Mouse (Mus musculus): ENCODE data around the gene Nudt2. TPM values are rescaled to one million over a fixed set of nuclear protein-coding genes. Genes with fewer than 3 reads are reported as not detected.

The Nudt2 gene
- total RNA-seq, 2 experiments from 2014 or later: 15.1 to 72.3 TPM

GRCm38 (mm10) chr4:41493464-41494116 lies 28.6 kb downstream of the Nudt2 start:
- ATAC-seq (replicated peaks; ENCODE audit: poor library complexity, severe bottlenecking): no peak

- no peak for ATAC-seq (replicated peaks; ENCODE audit: poor library complexity, severe bottlenecking)
Observed at GRCm38 (mm10) chr4:41494378-41494777, 29.4 kb downstream of the Nudt2 start.

GRCm38 (mm10) chr4:41495076-41495475 lies 30.1 kb downstream of the Nudt2 start:
- ATAC-seq (replicated peaks; ENCODE audit: poor library complexity, severe bottlenecking): no peak

GRCm38 (mm10) chr4:41495850-41496249 lies 30.9 kb downstream of the Nudt2 start:
- no peak for ATAC-seq (replicated peaks; ENCODE audit: poor library complexity, severe bottlenecking)

GRCm38 (mm10) chr4:41497046-41497445 lies 32.1 kb downstream of the Nudt2 start:
- no peak for ATAC-seq (replicated peaks; ENCODE audit: poor library complexity, severe bottlenecking)

GRCm38 (mm10) chr4:41497579-41497978 lies 32.6 kb downstream of the Nudt2 start:
- ATAC-seq (replicated peaks; ENCODE audit: poor library complexity, severe bottlenecking): peak; percentile 61

GRCm38 (mm10) chr4:41497995-41498845 lies 33.3 kb downstream of the Nudt2 start:
- ATAC-seq (replicated peaks; ENCODE audit: poor library complexity, severe bottlenecking): no peak

- ATAC-seq (replicated peaks; ENCODE audit: poor library complexity, severe bottlenecking): 0 out of 2 replicates have a peak, but pooled peaks have one; percentile 8
Observed at GRCm38 (mm10) chr4:41498921-41499391, 34.0 kb downstream of the Nudt2 start.

GRCm38 (mm10) chr4:41499619-41500018 lies 34.7 kb downstream of the Nudt2 start:
- ATAC-seq (replicated peaks; ENCODE audit: poor library complexity, severe bottlenecking): no peak

- ATAC-seq (replicated peaks; ENCODE audit: poor library complexity, severe bottlenecking): no peak
Observed at GRCm38 (mm10) chr4:41500787-41501186, 35.8 kb downstream of the Nudt2 start.

- ATAC-seq (replicated peaks; ENCODE audit: poor library complexity, severe bottlenecking): no peak
Observed at GRCm38 (mm10) chr4:41502171-41502940, 37.4 kb downstream of the Nudt2 start.

- peak; percentile 82 for ATAC-seq (replicated peaks; ENCODE audit: poor library complexity, severe bottlenecking)
Observed at GRCm38 (mm10) chr4:41502986-41503412, 38.0 kb downstream of the Nudt2 start, which contains the start of gene AI464131. TSS of gene AI464131 (minus strand) at chr4:41503076.

GRCm38 (mm10) chr4:41504325-41504724 lies 39.4 kb downstream of the Nudt2 start:
- ATAC-seq (replicated peaks; ENCODE audit: poor library complexity, severe bottlenecking): no peak

- no peak for ATAC-seq (replicated peaks; ENCODE audit: poor library complexity, severe bottlenecking)
Observed at GRCm38 (mm10) chr4:41505131-41505551, 40.2 kb downstream of the Nudt2 start.

GRCm38 (mm10) chr4:41506156-41506555 lies 41.2 kb downstream of the Nudt2 start:
- peak; percentile 34 for ATAC-seq (replicated peaks; ENCODE audit: poor library complexity, severe bottlenecking)

- ATAC-seq (replicated peaks; ENCODE audit: poor library complexity, severe bottlenecking): peak; percentile 71
Observed at GRCm38 (mm10) chr4:41506906-41507305, 42.0 kb downstream of the Nudt2 start.

GRCm38 (mm10) chr4:41507326-41507924 lies 42.5 kb downstream of the Nudt2 start:
- ATAC-seq (replicated peaks; ENCODE audit: poor library complexity, severe bottlenecking): no peak

GRCm38 (mm10) chr4:41507998-41508397 lies 43.0 kb downstream of the Nudt2 start:
- no peak for ATAC-seq (replicated peaks; ENCODE audit: poor library complexity, severe bottlenecking)

- no peak for ATAC-seq (replicated peaks; ENCODE audit: poor library complexity, severe bottlenecking)
Observed at GRCm38 (mm10) chr4:41513309-41513708, 48.4 kb downstream of the Nudt2 start.

GRCm38 (mm10) chr4:41513714-41514113 lies 48.8 kb downstream of the Nudt2 start:
- no peak for ATAC-seq (replicated peaks; ENCODE audit: poor library complexity, severe bottlenecking)

Measured in granulocyte monocyte progenitor cell, adult 5-6 weeks (primary cell).